Mouse (Mus musculus) sigmoid colon, adult 10 weeks (tissue): ENCODE results near the gene Fam43a. TPM values are rescaled to one million over a fixed set of nuclear protein-coding genes. Genes with fewer than 3 reads are reported as not detected.

Experiments
- polyA plus RNA-seq: library from polyadenylated mRNA; stranded (reverse); fragments of 350-450 nt; fragmentation: Illumina TruSeq; extraction: RNeasy Lipid Tissue Mini Kit (QIAGEN cat#74804); gene quantifications from one replicate; pipeline ENCODE4 v1.2.3, GENCODE M21; 2014; ENCODE audit warnings: low read depth, low replicate concordance

The Fam43a gene
- 3.8 TPM for polyA plus RNA-seq

DNA sequence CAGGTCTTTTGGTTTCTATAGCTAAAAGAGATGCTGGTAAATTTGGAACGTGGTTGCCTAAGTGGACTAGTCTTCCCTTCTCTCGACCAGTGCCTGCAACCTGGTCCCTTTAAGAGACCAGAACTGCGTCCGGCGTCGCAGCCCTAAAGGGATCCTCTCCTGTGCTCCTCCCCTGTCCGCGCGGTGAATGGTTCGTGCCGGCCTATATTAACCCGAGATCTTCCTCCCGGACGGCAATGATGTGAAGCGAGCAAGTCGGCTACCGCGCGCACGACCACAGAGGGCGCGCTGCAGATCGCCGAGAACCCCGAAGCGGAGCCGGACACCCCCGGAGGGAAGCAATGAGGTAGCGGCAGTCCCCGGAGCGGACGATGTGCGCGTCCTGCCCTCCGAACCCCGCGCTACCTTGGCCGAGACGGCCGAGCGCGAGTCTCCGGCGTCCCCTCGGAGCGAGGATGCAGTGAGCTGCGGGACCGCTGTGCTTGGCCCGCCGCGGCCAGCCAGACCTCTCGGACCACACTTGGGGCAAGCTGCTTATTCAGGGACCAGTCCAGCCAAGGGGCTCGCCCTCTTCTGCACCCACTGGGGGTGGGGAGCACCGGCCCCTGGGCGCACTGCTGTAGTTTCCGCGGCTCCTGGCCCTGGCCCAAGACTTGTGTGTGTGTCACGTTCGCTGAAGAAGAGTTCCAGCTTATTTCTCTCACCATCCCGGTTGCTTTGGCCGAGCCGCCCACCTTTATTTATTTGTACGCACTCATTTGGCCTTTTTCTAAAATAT, at the start of gene Fam43a:
Fam43a (plus strand) TSS at position 233 of the 778 bp plus-strand sequence.

DNA sequence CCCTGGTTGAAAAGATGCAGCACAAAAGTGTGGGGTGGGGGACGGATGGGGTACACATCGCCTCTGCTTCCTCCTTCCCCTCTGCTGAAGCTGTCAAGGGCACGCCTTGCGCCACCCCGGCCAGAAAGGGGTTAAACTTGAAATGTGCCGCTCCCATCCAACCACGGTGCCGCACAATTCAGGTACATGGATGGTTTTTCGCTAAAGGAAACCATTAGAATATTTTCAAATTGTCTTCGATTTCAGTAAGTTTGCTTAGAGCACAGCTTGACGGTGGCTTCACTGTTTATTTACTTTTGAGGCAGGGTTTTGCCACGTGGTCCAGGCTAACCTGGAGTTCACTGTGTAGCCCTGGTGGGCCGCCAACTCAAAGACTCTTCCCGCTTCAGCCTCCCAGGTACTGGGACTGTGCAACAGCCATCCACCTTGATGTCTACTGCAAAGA, 48.8 kb upstream of the Fam43a start, which contains the start of gene Tmem44:
Tmem44 (minus strand) TSS at position 95 of the 445 bp plus-strand sequence.

DNA sequence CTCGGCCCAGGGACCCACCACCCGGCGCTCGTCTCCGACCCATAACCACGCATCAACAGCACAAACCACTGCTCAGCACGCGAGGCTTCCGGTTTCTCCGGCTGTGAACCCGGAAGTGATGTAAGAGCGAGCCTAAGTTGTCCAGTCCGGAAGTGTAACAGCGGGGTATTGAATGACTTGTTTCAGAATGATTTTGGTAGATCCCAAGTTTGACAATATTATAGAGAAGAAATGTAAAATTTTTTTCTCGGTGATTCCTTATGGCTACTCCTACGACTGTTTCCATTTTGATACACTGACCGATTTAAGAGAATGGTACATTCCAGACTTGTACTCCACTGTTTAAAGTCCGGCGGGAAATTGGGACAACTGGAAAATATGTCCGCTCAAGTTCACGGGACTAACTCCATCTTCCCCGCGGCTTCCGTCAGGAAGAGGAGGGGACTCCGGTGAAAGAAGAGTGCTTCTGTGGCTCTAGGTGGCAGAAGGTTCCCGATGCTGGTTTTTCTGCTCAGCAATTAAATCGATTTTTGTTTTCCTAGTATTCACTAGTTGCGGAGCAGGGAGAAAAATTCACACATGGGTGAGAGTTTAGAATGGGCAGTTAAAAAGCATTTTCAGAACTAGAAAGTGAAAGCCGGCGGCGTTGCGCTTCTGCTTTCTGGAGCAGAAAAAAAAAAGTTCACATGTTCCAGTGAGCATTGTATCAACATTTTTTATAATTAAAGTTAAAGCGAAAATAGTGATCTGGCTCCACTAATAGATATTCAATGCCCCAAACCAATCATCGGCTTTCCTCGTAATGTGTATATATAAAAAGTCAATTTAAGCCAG, 11.8 kb upstream of the Fam43a start, which contains the start of gene Lsg1:
Lsg1 (minus strand) TSS at position 99 of the 834 bp plus-strand sequence.

Other genes starting within 250 kb of the Fam43a start
- gene Atp13a3, start 193.7 kb upstream of the Fam43a start, polyA plus RNA-seq, result 281 TPM
- gene Tmem44, start 48.9 kb upstream of the Fam43a start, polyA plus RNA-seq, result 2.6 TPM
- 14.6 TPM for gene Lsg1, start 12.1 kb upstream of the Fam43a start, polyA plus RNA-seq